Mouse (Mus musculus): ENCODE results near the gene Ms4a3.

DNA sequence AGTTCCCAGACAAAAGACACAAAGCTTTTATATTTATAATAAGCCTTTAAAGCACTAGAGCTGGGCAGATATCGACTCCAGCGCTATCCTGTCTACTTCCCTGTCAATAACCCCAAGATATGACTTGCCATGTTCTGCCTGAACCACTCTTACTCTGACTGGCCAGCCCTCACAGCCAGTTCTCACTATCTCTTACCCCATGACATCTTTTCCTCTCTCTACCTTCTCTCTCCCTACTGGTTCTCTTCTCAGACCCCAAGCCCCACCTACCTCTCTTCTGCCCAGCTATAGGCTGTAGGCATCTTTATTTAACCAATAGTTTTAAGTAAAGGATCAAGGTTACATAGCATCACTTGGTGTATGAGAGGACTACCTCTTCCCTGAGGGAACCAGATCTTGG, 6.3 kb downstream of the Ms4a3 start:
- TF ChIP-seq POLR2AphosphoS2 (IDR thresholded peaks at IDR 0.05; ENCODE audit: insufficient read length, low read depth) (no peak), USF1 (IDR thresholded peaks at IDR 0.05; ENCODE audit: low read depth) (no peak)

Measured in myocyte (in vitro differentiated cells).